8 mouse cellular contexts compared by ENCODE assay signal in the genomic region with DNA sequence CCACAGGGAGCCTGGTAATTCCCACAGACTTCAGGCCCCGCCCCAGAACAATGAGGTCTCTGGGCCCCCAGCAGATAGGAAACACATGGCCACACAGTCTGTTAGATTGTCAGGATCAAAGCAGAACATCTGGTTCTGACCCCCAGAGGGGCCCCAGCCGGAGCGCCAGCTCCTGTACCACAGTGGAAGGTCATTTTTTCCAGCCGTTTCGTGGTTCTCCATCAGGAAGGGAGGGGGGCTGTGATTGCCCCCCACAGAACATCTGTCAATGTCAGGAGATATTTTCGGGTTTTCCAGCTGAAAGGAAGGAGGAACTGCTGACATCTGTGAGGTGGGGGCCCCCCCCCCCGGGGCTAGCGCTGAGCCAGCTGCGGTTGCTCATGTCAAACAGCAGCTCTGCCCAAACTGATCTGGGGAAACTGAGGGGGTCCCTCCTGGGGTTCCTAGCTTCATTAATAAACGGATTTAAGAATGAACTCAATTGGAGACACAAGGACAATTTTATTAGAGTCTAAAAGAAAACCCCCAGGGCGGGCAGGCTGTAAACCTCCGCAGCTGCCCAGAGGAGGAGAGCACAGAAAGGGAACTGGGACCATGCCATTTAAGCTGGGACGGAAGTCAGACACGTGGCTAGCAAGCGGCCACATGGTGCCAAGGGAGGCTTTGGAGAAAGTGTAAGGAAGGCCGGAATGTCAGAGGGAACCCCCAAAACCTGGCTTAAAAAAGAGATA. TPM values are rescaled to one million over a fixed set of nuclear protein-coding genes. Genes with fewer than 3 reads are reported as not detected.
DNase-seq lines count a peak whose midpoint lies in the region; ATAC-seq and TF ChIP-seq lines count a peak whose summit lies in the region.

No protein-coding gene starts in this region.

- H3K9me3 ChIP-seq in hindbrain, embryonic 13.5 days = no peaks in the 10 kb centered on the region
- no peaks in the 10 kb centered on the region for H3K9me3 ChIP-seq in lung, postnatal 0 days (ENCODE audit: low read length)

- TF ChIP-seq CTCF in lung, postnatal 0 days (IDR thresholded peaks at IDR 0.05) = 0 out of 2 replicates have a peak, but pooled peaks have one; percentile 1

- 0 out of 2 replicates have a peak, but pooled peaks have one; percentile 43 for ATAC-seq in hindbrain, embryonic 13.5 days (ENCODE audit: low FRiP score)
- peak; percentile 83 for ATAC-seq in lung, postnatal 0 days

- H3K9ac ChIP-seq in hindbrain, embryonic 13.5 days = peak overlapping the region; percentile 46; the same call in 1 of the 2 replicates
- H3K9ac ChIP-seq in lung, postnatal 0 days (replicated peaks; ENCODE audit: low read depth) = no peak overlapping the region

- H3K27ac ChIP-seq in hindbrain, embryonic 13.5 days = peak overlapping the region; percentile 32; the same call in 1 of the 2 replicates
- peak overlapping the region; percentile 68 for H3K27ac ChIP-seq in lung, postnatal 0 days (ENCODE audit: low read length)

- no peaks in the 10 kb centered on the region for H3K36me3 ChIP-seq in hindbrain, embryonic 13.5 days
- H3K36me3 ChIP-seq in lung, postnatal 0 days (ENCODE audit: insufficient read depth, low read length) = no peaks in the 10 kb centered on the region
- H3K36me3 ChIP-seq in splenic B cell, adult 2 months (ENCODE audit: control insufficient read depth, insufficient read depth, low read length, poor library complexity, severe bottlenecking) = no peaks in the 10 kb centered on the region

- peak; percentile 42 for DNase-seq in ovary, postnatal 14 days (ENCODE audit: low spot score)
- no peak for DNase-seq in ovary, adult 18-20 months (ENCODE audit: low spot score)
- DNase-seq in gastrocnemius, adult 18-20 months (ENCODE audit: low spot score) = peak; percentile 76
- peak; percentile 81 for DNase-seq in lung, postnatal 0 days (ENCODE audit: low spot score)
- peak; percentile 42 for DNase-seq in splenic B cell, adult 2 months (ENCODE audit: low read depth, low spot score)
- no peak for DNase-seq in urinary bladder, postnatal 25 days (ENCODE audit: low spot score)
- DNase-seq in cerebellum, postnatal 10 days = no peak

- H3K4me3 ChIP-seq in hindbrain, embryonic 13.5 days = no peak overlapping the region
- H3K4me3 ChIP-seq in lung, postnatal 0 days (ENCODE audit: low read depth, low read length) = no peak overlapping the region

- no peaks in the 10 kb centered on the region for H3K27me3 ChIP-seq in hindbrain, embryonic 13.5 days
- H3K27me3 ChIP-seq in lung, postnatal 0 days (replicated peaks; ENCODE audit: insufficient read depth, low read length) = no peaks in the 10 kb centered on the region
- H3K27me3 ChIP-seq in splenic B cell, adult 2 months (ENCODE audit: control insufficient read depth, insufficient read depth, low read length, poor library complexity, severe bottlenecking) = no peaks in the 10 kb centered on the region

- TF ChIP-seq EP300 in lung, postnatal 0 days (IDR thresholded peaks at IDR 0.05) = peak; percentile 43; the same call in 1 of the 2 replicates

- H3K4me2 ChIP-seq in hindbrain, embryonic 13.5 days = peak overlapping the region; percentile 36
- peak overlapping the region; percentile 20 for H3K4me2 ChIP-seq in lung, postnatal 0 days (replicated peaks; ENCODE audit: low read depth, low read length)

- WGBS in hindbrain, embryonic 13.5 days = 7% methylated on average over 16 of the region's 16 CpGs
- 8% methylated on average over 16 of the region's 16 CpGs for WGBS in lung, postnatal 0 days

- H3K4me1 ChIP-seq in hindbrain, embryonic 13.5 days (replicated peaks) = peaks cover 18% of the 10 kb centered on the region
- 0 out of 2 replicates have a peak, but pooled peaks cover 5% of the 10 kb centered on the region for H3K4me1 ChIP-seq in lung, postnatal 0 days (ENCODE audit: insufficient read depth, low read depth, low read length)

RNA-seq across cellular contexts. Expression of gene Rcc2, which starts 16.0 kb away (rescaled TPM):
- total RNA-seq in gastrocnemius, adult 18-20 months (2021) = 1 to 10 TPM; 7.2 to 8.9 TPM
- 13.8 and 15.7 TPM in 2 replicates for polyA plus RNA-seq in hindbrain, embryonic 13.5 days (2015; fragmentation: Nextera tagmentation; extraction: Ambion mirVana)
- polyA plus RNA-seq in lung, postnatal 0 days (2015; fragmentation: Nextera tagmentation; extraction: Ambion mirVana) = 17.0 and 21.1 TPM in 2 replicates

RNA-seq across cellular contexts. Expression of gene Arhgef10l, which starts 18.5 kb away (rescaled TPM):
- 10 to 100 TPM; 53.2 to 68.6 TPM for total RNA-seq in gastrocnemius, adult 18-20 months (2021)
- polyA plus RNA-seq in hindbrain, embryonic 13.5 days (2015; fragmentation: Nextera tagmentation; extraction: Ambion mirVana) = 23.2 and 23.8 TPM in 2 replicates
- 9.3 and 9.5 TPM in 2 replicates for polyA plus RNA-seq in lung, postnatal 0 days (2015; fragmentation: Nextera tagmentation; extraction: Ambion mirVana)

RNA-seq across cellular contexts. Expression of gene Padi6, which starts 58.1 kb away (rescaled TPM):
- total RNA-seq in gastrocnemius, adult 18-20 months (2021) = not detected
- not detected in 2 replicates for polyA plus RNA-seq in hindbrain, embryonic 13.5 days (2015; fragmentation: Nextera tagmentation; extraction: Ambion mirVana)
- 0.26 TPM in 1 of 2 replicates, not detected in the other for polyA plus RNA-seq in lung, postnatal 0 days (2015; fragmentation: Nextera tagmentation; extraction: Ambion mirVana)

Comparison
In these comparisons a context has a peak if more than half of its experiments do, and no peak if none do; other contexts are left out.
1. DNase-seq: peak in ovary, postnatal 14 days (single experiment), gastrocnemius, adult 18-20 months (single experiment), lung, postnatal 0 days (single experiment) and splenic B cell, adult 2 months (single experiment); none in ovary, adult 18-20 months (single experiment), urinary bladder, postnatal 25 days (single experiment) and cerebellum, postnatal 10 days (0 of 2).